Mouse (Mus musculus): ENCODE results near the gene Vmn2r49. TPM values are rescaled to one million over a fixed set of nuclear protein-coding genes. Genes with fewer than 3 reads are reported as not detected.
"Not testable (repeated sequence)": the region's sequence is repeated elsewhere in the genome, so short reads cannot be mapped to it uniquely, and the experiment has no call there.

Gene Vmn2r49
- not detected for polyA plus RNA-seq (2021)

DNA sequence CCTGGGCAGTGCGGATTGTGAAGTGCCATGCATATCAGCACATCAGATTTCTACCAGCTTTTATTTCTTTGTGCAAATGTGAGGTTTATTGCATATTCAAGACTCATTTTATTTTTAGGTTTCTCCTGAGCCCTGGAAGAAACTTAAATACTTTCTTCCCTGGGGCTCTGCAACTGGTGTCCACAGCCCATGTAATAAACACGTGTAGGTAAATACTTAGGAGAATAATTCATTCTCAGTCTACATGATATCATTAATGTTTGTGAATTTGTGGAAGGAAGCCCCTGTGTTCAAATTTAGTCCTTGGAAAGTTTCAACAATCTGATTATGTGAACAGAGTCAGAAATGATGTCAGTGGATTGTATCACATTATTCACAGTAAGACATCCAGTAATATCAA is at the start of gene Vmn2r49:
Vmn2r49 (minus strand) TSS at position 101 of the 400 bp plus-strand sequence.
- CTCF ChIA-PET; ATAC-seq; H3K27me3 ChIP-seq; POLR2A ChIA-PET; in situ Hi-C loops (cut with MboI; ENCODE audit: low pct_unique_long_range_greater_than_20kb); DNase-seq (ENCODE audit: low read depth, low spot score): not testable (repeated sequence)

DNA sequence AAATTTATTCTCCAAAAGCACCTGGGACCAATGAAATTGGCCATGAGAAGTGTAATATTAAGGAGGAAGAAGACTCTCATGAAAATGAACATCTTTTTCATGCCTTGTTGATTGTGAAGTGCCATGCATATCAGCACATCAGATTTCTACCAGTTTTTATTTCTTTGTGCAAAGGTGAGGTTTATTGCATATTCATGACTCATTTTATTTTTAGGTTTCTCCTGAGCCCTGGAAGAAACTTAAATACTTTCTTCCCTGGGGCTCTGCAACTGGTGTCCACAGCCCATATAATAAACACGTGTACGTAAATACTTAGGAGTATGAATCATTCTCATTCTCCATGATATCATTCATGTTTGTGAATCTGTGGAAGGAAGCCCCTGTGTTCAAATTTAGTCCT is 38.6 kb downstream of the Vmn2r49 start, which contains the start of gene Vmn2r48:
Vmn2r48 (minus strand) TSS at position 101 of the 400 bp plus-strand sequence.
- in situ Hi-C loops (cut with MboI; ENCODE audit: low pct_unique_long_range_greater_than_20kb); ATAC-seq; POLR2A ChIA-PET; H3K27me3 ChIP-seq; DNase-seq (ENCODE audit: low read depth, low spot score); CTCF ChIA-PET: not testable (repeated sequence)

Other genes with a start within 250 kb of the Vmn2r49 start
- gene Vmn2r46, start 221.7 kb downstream of the Vmn2r49 start, polyA plus RNA-seq (2021), result not detected
- gene Vmn2r47, start 150.9 kb downstream of the Vmn2r49 start, polyA plus RNA-seq (2021), result not detected
- gene Vmn2r48, start 38.7 kb downstream of the Vmn2r49 start, polyA plus RNA-seq (2021), result not detected
- not detected for gene Vmn2r50, start 61.0 kb upstream of the Vmn2r49 start, polyA plus RNA-seq (2021)
- not detected for gene Vmn2r51, start 113.5 kb upstream of the Vmn2r49 start, polyA plus RNA-seq (2021)
- not detected for gene Vmn2r52, start 184.3 kb upstream of the Vmn2r49 start, polyA plus RNA-seq (2021)